Mouse (Mus musculus): ENCODE results near the gene Pced1b. TPM values are rescaled to one million over a fixed set of nuclear protein-coding genes. Genes with fewer than 3 reads are reported as not detected.
"Not testable (repeated sequence)": the region's sequence is repeated elsewhere in the genome, so short reads cannot be mapped to it uniquely, and the experiment has no call there.

The Pced1b gene
- polyA plus RNA-seq (2015; fragmentation: Nextera tagmentation; extraction: Ambion mirVana) = 7.2 and 8.0 TPM in 2 replicates

GRCm38 (mm10) chr15:97246911-97247790 lies at the start of gene Pced1b, which contains the start of gene Amigo2:
Pced1b (plus strand) TSS chr15:97247107.
Amigo2 (minus strand) TSS chr15:97247287.
- DNase-seq (ENCODE audit: low spot score) = peak; percentile 62

GRCm38 (mm10) chr15:97204889-97205288 lies 42.0 kb upstream of the Pced1b start:
- no peak for DNase-seq (ENCODE audit: low spot score)

GRCm38 (mm10) chr15:97205776-97206175 lies 41.1 kb upstream of the Pced1b start:
- no peak for DNase-seq (ENCODE audit: low spot score)

GRCm38 (mm10) chr15:97206506-97206905 lies 40.4 kb upstream of the Pced1b start:
- DNase-seq (ENCODE audit: low spot score) = no peak

- not testable (repeated sequence) for DNase-seq (ENCODE audit: low spot score)
Observed at GRCm38 (mm10) chr15:97209754-97210153, 37.2 kb upstream of the Pced1b start.

GRCm38 (mm10) chr15:97212501-97213477 lies 34.1 kb upstream of the Pced1b start:
- peak; percentile 30 for DNase-seq (ENCODE audit: low spot score)

GRCm38 (mm10) chr15:97216843-97217242 lies 30.1 kb upstream of the Pced1b start:
- DNase-seq (ENCODE audit: low spot score) = no peak

GRCm38 (mm10) chr15:97223431-97223830 lies 23.5 kb upstream of the Pced1b start:
- no peak for DNase-seq (ENCODE audit: low spot score)

GRCm38 (mm10) chr15:97224003-97224402 lies 22.9 kb upstream of the Pced1b start:
- no peak for DNase-seq (ENCODE audit: low spot score)

- DNase-seq (ENCODE audit: low spot score) = no peak
Observed at GRCm38 (mm10) chr15:97229494-97230077, 17.3 kb upstream of the Pced1b start.

GRCm38 (mm10) chr15:97234076-97234475 lies 12.8 kb upstream of the Pced1b start:
- no peak for DNase-seq (ENCODE audit: low spot score)

GRCm38 (mm10) chr15:97235183-97235582 lies 11.7 kb upstream of the Pced1b start:
- DNase-seq (ENCODE audit: low spot score) = peak; percentile 64

- peak; percentile 42 for DNase-seq (ENCODE audit: low spot score)
Observed at GRCm38 (mm10) chr15:97236943-97237342, 10.0 kb upstream of the Pced1b start.

GRCm38 (mm10) chr15:97245392-97245791 lies 1.5 kb upstream of the Pced1b start:
- DNase-seq (ENCODE audit: low spot score) = no peak

- no peak for DNase-seq (ENCODE audit: low spot score)
Observed at GRCm38 (mm10) chr15:97246256-97246655, 651 bp upstream of the Pced1b start.

GRCm38 (mm10) chr15:97247791-97248161 lies 869 bp downstream of the Pced1b start:
- peak; percentile 53 for DNase-seq (ENCODE audit: low spot score)

- peak; percentile 52 for DNase-seq (ENCODE audit: low spot score)
Observed at GRCm38 (mm10) chr15:97248296-97248695, 1.4 kb downstream of the Pced1b start.

- no peak for DNase-seq (ENCODE audit: low spot score)
Observed at GRCm38 (mm10) chr15:97249322-97249721, 2.4 kb downstream of the Pced1b start.

GRCm38 (mm10) chr15:97252493-97253034 lies 5.7 kb downstream of the Pced1b start:
- DNase-seq (ENCODE audit: low spot score) = peak; percentile 86

- no peak for DNase-seq (ENCODE audit: low spot score)
Observed at GRCm38 (mm10) chr15:97254375-97254774, 7.5 kb downstream of the Pced1b start.

GRCm38 (mm10) chr15:97255800-97256199 lies 8.9 kb downstream of the Pced1b start:
- DNase-seq (ENCODE audit: low spot score) = no peak
